Mouse (Mus musculus) c-Kit-positive CD71-negative TER-119-negative erythroid progenitor cells, embryonic 14.5 days (primary cell): ENCODE data around the gene Robo1.

Experiments used
- DNase-seq: peaks from one replicate; pipeline ENCODE4 v3.0.0-alpha.2; 2013; ENCODE audit warnings: low read depth

Robo1 gene

GRCm38 (mm10) chr16:72737154-72737553, 429.0 kb downstream of the Robo1 start:
- DNase-seq = no peak

- no peak for DNase-seq
Observed at GRCm38 (mm10) chr16:72740218-72740617, 432.1 kb downstream of the Robo1 start.

- DNase-seq = no peak
Observed at GRCm38 (mm10) chr16:72747696-72748095, 439.6 kb downstream of the Robo1 start.

DNA sequence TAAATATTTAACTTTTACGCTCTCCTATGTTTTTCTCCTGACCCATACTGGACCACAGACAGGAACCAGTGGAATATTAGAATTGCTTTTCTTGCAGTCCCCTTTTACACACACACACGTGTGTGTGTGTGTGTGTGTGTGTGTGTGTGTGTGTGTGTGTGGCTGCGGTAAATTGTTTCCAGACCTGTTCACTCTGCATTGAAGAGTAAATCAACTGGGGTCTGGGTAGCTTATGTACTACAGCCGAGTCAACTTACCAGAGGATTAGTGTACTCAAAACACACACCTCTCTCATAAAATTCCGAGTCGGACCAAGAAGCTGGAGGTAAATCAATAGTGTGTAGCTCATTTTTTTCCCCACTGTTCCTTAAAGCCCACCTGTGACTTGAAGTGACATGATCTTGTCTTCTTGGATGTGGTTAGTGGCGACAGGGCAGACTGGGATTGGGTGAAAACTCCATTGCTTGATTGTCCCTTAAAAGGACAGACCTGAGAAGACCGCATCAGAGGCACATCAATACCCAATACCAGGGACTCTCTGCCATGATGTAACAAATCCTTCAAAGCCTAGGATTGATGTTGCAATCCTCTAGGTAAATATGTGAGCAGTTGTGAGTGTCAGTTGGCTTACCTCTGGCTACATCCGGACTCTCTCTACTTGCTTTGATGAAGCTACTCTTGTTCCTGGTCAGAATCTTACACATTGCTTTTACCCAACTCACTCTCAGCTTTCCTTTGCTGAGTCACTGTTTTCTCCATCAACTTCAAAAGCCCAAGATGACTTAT, 457.2 kb downstream of the Robo1 start:
- DNase-seq = no peak

GRCm38 (mm10) chr16:72769214-72769834, 461.2 kb downstream of the Robo1 start:
- no peak for DNase-seq

GRCm38 (mm10) chr16:72772348-72772747, 464.2 kb downstream of the Robo1 start:
- no peak for DNase-seq

DNA sequence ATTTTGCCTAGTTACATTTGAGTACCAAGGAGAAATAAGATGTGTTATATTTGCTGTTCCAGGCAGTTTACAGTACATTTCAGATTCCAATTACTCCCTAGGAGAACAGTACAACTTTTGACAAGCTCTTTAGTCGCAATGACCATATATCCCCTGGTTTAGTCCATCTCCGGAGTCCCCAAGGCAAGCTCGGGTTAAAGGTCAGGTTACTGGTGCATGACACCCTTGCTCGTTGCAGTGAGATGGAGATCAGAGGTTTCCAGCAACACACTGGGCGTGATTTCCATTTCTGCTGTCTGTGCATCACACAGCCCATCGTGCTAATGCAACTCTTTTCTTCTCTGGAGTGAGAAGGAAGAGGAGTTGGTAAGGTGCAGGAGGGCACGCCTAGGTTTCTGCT, 464.9 kb downstream of the Robo1 start:
- no peak for DNase-seq

DNA sequence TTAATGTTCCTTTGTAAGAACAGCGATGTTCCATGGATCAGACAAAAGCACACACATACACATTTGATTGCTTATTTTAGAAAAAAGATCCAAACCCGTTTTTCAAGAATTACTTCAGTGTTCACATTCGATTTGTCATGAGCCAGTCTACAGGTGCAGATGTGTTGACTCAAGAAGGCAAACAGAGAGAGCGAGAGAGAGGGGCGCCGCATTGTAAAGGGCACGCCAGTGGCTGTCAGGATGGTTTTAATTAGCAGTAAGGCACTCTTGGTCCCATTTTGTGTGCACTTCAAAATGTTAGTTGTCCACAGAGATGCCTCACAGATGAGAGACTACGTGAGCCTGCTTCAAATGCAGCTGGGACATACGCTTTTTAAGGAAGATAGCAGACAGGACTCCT, 470.4 kb downstream of the Robo1 start:
- DNase-seq = no peak

- no peak for DNase-seq
Observed at GRCm38 (mm10) chr16:72782171-72782570, 474.1 kb downstream of the Robo1 start.

DNA sequence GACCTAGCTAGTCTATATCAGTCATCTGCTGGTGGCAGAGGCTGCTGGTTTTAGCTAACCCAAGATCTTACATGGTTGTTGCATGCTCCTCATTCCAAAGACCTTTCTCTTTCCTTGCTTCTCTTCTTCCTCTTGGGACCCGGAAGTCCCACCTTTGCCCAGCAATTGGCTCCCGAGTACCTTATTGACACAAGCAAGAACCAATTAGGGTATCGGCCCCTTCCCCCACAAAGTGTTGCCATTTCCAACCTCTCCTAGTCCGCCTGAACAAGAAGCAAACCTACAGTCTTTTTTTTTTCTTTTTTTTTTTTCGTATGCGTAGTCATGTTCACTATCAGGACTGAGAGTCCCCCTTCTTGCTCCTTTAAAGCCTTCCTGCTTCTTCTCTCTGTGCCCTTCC, 478.0 kb downstream of the Robo1 start:
- no peak for DNase-seq

DNA sequence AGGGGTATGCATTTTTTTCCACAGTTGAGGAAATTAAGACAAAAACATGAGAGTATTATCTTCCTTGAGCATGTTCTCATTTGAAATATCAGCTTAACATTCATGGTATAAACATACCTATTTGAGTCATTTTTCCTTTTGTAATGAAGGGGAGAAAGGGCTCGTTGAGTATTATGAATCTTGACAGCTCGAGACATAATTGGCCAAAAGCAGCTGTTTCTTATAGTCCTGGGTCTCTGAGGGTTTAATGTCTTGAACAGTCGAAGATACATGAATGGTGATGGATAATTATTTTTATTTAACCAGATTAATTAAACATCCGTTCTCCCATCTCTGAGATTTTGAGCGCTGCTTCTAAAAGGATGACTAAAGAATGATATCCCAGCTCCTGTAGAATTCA, 478.5 kb downstream of the Robo1 start:
- DNase-seq = no peak

GRCm38 (mm10) chr16:72788017-72788416, 479.9 kb downstream of the Robo1 start:
- DNase-seq = no peak

GRCm38 (mm10) chr16:72791181-72791705, 483.1 kb downstream of the Robo1 start:
- no peak for DNase-seq

GRCm38 (mm10) chr16:72794692-72795378, 486.7 kb downstream of the Robo1 start:
- DNase-seq = no peak

- DNase-seq = no peak
Observed at GRCm38 (mm10) chr16:72795379-72795712, 487.2 kb downstream of the Robo1 start.

GRCm38 (mm10) chr16:72798405-72798949, 490.4 kb downstream of the Robo1 start:
- DNase-seq = no peak

GRCm38 (mm10) chr16:72800121-72800749, 492.1 kb downstream of the Robo1 start:
- no peak for DNase-seq

DNA sequence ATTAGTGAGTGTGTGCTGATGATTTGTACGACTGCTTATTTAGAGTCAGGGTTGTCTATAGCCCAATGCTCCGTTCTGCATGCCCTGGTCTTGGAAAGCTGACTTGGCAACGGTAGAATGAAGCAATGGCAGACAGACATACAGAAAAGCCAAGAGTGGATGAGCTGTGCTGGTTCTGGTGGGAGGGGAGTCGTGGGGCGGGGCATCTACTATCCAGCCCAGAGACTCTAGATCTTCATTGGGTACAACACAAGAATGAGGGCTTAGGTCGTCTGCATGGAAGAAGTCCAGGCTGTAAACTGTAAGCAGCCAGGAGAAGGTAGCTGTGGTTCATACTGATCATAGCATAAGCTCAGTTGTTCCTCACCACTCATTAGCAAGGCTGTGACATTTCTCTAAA, 492.7 kb downstream of the Robo1 start:
- DNase-seq = no peak

GRCm38 (mm10) chr16:72808351-72808750, 500.2 kb downstream of the Robo1 start:
- DNase-seq = no peak

- DNase-seq = no peak
Observed at GRCm38 (mm10) chr16:72810942-72811341, 502.8 kb downstream of the Robo1 start.

- no peak for DNase-seq
Observed at GRCm38 (mm10) chr16:72811494-72811893, 503.4 kb downstream of the Robo1 start.

GRCm38 (mm10) chr16:72811908-72812307, 503.8 kb downstream of the Robo1 start:
- no peak for DNase-seq
